Mouse (Mus musculus) small intestine, adult 2 months (tissue): ENCODE data around the gene Gpr1. TPM values are rescaled to one million over a fixed set of nuclear protein-coding genes. Genes with fewer than 3 reads are reported as not detected.

Source experiments
- H3K27ac ChIP-seq: fragments of 200-500 bp; 2 replicates; pipeline ENCODE4 v1.5.1; 2012; ENCODE audit warnings: low read depth, low read length, control low read depth, inconsistent platforms; ENCODE audit not compliant: insufficient read depth
- H3K27me3 ChIP-seq: fragments of 200-500 bp; 2 replicates; pipeline ENCODE4 v1.6.1; 2012; ENCODE audit warnings: mild to moderate bottlenecking, moderate library complexity, low read length, inconsistent platforms; ENCODE audit not compliant: control insufficient read depth, insufficient read depth
- H3K36me3 ChIP-seq: fragments of 200-500 bp; 2 replicates; pipeline ENCODE4 v1.6.1; 2012; ENCODE audit warnings: mild to moderate bottlenecking, low read length, control low read depth, inconsistent platforms; ENCODE audit not compliant: control insufficient read depth, insufficient read depth
- H3K4me1 ChIP-seq: fragments of 200-500 bp; 2 replicates; pipeline ENCODE4 v1.6.1; 2012; ENCODE audit warnings: low read length, inconsistent platforms, mixed read lengths; ENCODE audit not compliant: control insufficient read depth, insufficient read depth, insufficient read length
- H3K4me3 ChIP-seq: fragments of 200-500 bp; 2 replicates; pipeline ENCODE4 v1.5.1; 2012; ENCODE audit warnings: low read depth, mild to moderate bottlenecking, control low read depth, inconsistent platforms, low read length, moderate library complexity
- CTCF ChIP-seq: fragments of 200-500 bp; IDR thresholded peaks from 2 replicates; pipeline ENCODE4 v1.5.1; 2012; ENCODE audit warnings: low read depth, mild to moderate bottlenecking, control low read depth, inconsistent platforms, low read length, moderate library complexity, mixed read lengths; ENCODE audit not compliant: insufficient replicate concordance, insufficient read length; ENCODE audit errors: extremely low read depth
- POLR2A ChIP-seq: fragments of 200-500 bp; IDR thresholded peaks from 2 replicates; pipeline ENCODE4 v1.6.1; 2012; ENCODE audit warnings: low read depth, mild to moderate bottlenecking, control low read depth, inconsistent platforms, low read length, moderate library complexity
- WGBS: fragments of 180-500 bp; shearing (Covaris S2); methylation state at CpG from one replicate; pipeline ENCODE4 v1.1.7; 2018; 5-methylcytosine and 5-hydroxymethylcytosine counted together
- polyA plus RNA-seq: library from polyadenylated mRNA; depleted of rRNA; stranded (reverse); fragments of >200 nt; gene quantifications from 2 replicates; pipeline ENCODE4 v1.2.3, GENCODE M21; 2012; rRNA removed

The Gpr1 gene
- polyA plus RNA-seq: 0.06 TPM in 1 of 2 replicates, not detected in the other

DNA sequence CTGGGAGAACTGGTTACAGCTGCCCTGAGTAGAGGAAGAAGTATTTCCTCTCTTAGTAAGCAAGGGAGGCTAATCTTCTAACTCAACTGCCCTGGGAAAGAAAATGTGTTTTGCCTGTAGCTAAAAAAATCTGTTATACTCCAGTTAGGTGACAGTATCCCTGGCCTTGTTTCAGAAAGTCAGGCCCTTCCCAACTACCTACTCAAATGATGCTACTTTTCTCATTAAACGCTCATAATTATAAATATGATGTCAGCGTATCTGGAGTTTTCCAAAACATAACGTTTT lies at the start of gene Gpr1:
Gpr1 (minus strand) TSS at position 273 of the 288 bp plus-strand sequence.
- Histone ChIP-seq H3K27ac (no peak within 1 kb of the TSS), H3K36me3 (no peaks in the 10 kb centered on the region), H3K27me3 (no peaks in the 10 kb centered on the region; the same call in 1 of the 2 replicates), H3K4me1 (no peaks in the 10 kb centered on the region), H3K4me3 (no peak within 1 kb of the TSS)
- no peak for TF ChIP-seq CTCF
- no peak for TF ChIP-seq POLR2A
- WGBS: 40% methylated on average over 3 of the region's 3 CpGs

DNA sequence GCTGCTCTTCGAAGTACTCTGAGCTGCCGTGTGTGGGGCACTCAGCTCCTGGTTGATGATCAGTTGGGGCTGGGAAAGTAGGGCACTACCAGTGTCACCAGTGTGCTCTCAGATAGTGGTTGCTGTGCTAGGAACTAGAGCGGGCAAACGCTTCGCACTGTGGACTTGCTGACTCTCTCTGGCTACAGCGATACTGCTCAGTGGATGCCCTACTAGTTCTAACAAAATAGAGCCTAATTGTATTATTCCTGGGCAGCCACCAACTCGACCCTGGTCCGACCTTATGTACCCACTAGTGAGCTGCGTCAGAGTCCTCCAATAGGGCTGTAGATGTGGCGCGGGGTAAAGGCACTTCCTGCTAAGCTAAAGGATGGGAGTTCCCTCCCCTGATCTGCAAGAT lies 49.3 kb upstream of the Gpr1 start:
- WGBS: 48% methylated on average over 11 of the region's 11 CpGs
- Histone ChIP-seq H3K4me1 (no peaks in the 10 kb centered on the region), H3K4me3 (no peak overlapping the region), H3K27ac (no peak overlapping the region), H3K27me3 (peaks cover 21% of the 10 kb centered on the region), H3K36me3 (no peaks in the 10 kb centered on the region)
- TF ChIP-seq POLR2A (no peak), CTCF (no peak)

- H3K27me3 ChIP-seq: peaks cover 10% of the 10 kb centered on the region
These were observed 46.8 kb upstream of the Gpr1 start for GRCm38 (mm10) chr1:63261041-63261590.

DNA sequence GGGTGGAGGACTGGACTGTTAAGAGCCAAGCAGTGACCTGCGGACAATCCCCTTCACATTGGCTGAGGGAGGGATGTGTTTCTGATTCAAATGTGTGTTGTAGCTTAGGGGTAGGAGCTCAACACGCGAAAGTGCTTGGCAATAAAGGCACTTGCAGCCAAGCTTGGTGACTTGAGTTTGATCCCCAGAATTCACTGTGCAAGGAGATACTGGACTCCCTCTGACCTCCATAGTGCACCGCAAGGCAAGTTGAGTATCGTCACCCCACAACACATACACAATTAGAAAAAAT lies 46.3 kb upstream of the Gpr1 start:
- WGBS: 50% methylated on average over 5 of the region's 5 CpGs
- TF ChIP-seq POLR2A: no peak
- TF ChIP-seq CTCF: no peak

More at GRCm38 (mm10) chr1:63261041-63261590, 46.8 kb upstream of the Gpr1 start:
- Histone ChIP-seq H3K27ac (no peak overlapping the region), H3K4me1 (no peaks in the 10 kb centered on the region), H3K4me3 (no peak overlapping the region), H3K36me3 (no peaks in the 10 kb centered on the region)
- WGBS: 47% methylated on average over 17 of the region's 17 CpGs
- TF ChIP-seq POLR2A: no peak
- no peak for TF ChIP-seq CTCF

DNA sequence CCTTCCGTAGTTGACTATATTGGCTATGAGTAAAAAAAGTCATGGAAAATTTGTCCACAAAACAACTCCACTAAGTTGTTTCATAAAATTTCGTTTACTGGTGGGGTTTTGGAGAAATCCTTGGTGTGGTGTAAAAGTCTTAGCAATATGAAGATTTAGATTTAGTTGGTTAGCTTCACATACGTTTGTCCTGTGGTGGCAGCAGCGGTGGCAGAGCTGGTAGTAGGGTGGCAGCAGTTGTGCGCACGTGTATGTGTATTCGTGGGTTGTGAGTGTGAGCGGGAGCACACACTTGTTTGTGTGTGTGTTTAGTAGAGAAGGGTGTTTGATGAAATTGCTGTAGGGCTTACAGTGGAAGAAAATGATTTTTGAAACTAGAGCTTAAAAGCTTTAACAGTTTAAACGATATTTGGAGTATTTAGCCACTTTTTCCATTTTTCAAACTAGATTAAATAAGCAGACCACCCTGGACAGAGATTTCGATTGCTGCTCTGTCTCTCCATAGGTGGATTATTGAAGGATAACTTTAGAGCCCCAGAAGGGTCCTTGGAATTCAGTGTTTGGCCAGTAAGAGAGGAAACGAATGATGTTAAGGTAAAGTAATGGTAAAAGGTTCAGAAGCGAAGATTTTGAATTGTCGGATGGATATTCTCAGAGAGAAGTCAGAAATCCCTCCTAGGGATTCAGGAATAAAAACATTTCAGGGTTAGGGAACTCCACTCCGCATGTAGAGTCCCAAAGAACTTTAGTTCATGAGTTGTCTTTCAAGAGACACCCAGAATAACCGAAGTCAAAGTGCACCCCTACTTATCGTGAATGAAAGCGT lies 45.8 kb upstream of the Gpr1 start:
- H3K4me3 ChIP-seq: no peak overlapping the region
- no peaks in the 10 kb centered on the region for H3K36me3 ChIP-seq
- WGBS: 47% methylated on average over 17 of the region's 17 CpGs
- peaks cover 13% of the 10 kb centered on the region for H3K27me3 ChIP-seq
- H3K4me1 ChIP-seq: no peaks in the 10 kb centered on the region
- no peak overlapping the region for H3K27ac ChIP-seq
- TF ChIP-seq POLR2A (no peak), CTCF (no peak)

More for the DNA sequence above, 46.3 kb upstream of the Gpr1 start:
- H3K4me3 ChIP-seq: no peak overlapping the region
- no peaks in the 10 kb centered on the region for H3K36me3 ChIP-seq
- no peak overlapping the region for H3K27ac ChIP-seq
- H3K27me3 ChIP-seq: peaks cover 9% of the 10 kb centered on the region
- no peaks in the 10 kb centered on the region for H3K4me1 ChIP-seq

GRCm38 (mm10) chr1:63259271-63259830 lies 45.0 kb upstream of the Gpr1 start:
- H3K36me3 ChIP-seq: no peaks in the 10 kb centered on the region
- H3K4me1 ChIP-seq: no peaks in the 10 kb centered on the region
- peaks cover 12% of the 10 kb centered on the region for H3K27me3 ChIP-seq
- no peak overlapping the region for H3K4me3 ChIP-seq
- no peak for TF ChIP-seq CTCF
- no peak for TF ChIP-seq POLR2A
- WGBS: 47% methylated on average over 11 of the region's 11 CpGs
- H3K27ac ChIP-seq: no peak overlapping the region

GRCm38 (mm10) chr1:63258501-63258900 lies 44.2 kb upstream of the Gpr1 start:
- WGBS: 48% methylated on average over 2 of the region's 2 CpGs
- peaks cover 11% of the 10 kb centered on the region for H3K27me3 ChIP-seq
- no peaks in the 10 kb centered on the region for H3K36me3 ChIP-seq
- no peaks in the 10 kb centered on the region for H3K4me1 ChIP-seq
- no peak overlapping the region for H3K4me3 ChIP-seq
- no peak overlapping the region for H3K27ac ChIP-seq
- no peak for TF ChIP-seq CTCF
- no peak for TF ChIP-seq POLR2A
